Mouse (Mus musculus): ENCODE measurements around the gene Ccdc146.
"Not testable (repeated sequence)": the region's sequence is repeated elsewhere in the genome, so short reads cannot be mapped to it uniquely, and the experiment has no call there.

The Ccdc146 gene

DNA sequence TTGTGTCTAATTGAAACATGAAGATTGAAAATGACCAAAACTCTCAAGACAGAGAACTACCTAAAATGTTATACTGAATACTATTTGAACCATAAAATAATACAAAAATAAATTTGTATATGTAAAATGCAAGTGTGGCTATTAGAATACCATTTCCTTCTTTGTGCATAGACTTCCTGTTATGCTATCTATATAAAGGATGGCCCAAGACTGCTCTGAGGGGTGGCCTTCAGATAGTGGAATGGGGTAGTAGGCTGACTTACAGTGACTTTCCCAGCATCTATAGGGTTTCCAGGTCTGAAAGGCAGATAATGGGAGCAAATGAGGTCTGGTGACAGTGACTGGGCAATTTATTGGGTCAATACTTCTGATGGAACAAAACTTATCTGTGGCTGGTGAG lies 37.1 kb downstream of the Ccdc146 start:
- no peak for DNase-seq (ENCODE audit: extremely low spot score, low spot score)

DNA sequence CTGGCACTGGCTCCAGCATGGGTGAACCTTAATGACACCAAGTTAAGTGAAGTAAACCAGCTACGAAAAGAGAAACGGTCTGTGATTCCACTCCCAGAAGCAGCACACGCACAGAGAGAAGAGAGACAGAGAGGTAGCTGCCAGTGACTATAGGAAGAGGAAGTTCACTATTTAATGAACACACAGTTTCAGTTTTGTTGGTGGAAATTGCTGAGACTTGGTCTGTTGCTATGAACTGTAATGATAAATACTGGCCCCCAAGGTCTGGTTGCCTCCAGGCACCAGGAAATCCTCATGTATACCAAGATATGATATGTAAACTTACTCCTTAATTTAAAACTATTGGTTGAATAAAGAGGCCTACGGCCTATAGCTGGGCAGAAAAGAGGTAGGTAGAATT lies 38.0 kb downstream of the Ccdc146 start:
- DNase-seq (ENCODE audit: extremely low spot score, low spot score): no peak

DNA sequence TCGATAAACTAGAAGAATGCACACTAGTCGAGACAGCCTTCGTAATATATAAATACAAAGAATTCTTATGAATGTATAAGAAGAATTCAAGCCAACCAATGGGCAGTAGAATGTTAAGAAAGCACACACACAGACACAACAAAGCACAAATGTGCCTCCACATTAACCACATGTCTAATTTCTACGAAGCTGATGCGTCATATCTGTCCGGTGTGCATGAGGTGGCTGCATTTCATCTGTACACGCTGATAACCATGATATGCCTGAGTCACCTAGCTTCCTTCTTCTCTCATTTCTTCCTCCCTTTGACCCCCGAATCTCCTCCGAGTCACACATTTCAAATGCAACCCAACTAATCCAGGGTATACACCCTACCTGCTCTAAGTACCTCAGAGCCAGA lies 39.5 kb downstream of the Ccdc146 start:
- no peak for DNase-seq (ENCODE audit: extremely low spot score, low spot score)

DNA sequence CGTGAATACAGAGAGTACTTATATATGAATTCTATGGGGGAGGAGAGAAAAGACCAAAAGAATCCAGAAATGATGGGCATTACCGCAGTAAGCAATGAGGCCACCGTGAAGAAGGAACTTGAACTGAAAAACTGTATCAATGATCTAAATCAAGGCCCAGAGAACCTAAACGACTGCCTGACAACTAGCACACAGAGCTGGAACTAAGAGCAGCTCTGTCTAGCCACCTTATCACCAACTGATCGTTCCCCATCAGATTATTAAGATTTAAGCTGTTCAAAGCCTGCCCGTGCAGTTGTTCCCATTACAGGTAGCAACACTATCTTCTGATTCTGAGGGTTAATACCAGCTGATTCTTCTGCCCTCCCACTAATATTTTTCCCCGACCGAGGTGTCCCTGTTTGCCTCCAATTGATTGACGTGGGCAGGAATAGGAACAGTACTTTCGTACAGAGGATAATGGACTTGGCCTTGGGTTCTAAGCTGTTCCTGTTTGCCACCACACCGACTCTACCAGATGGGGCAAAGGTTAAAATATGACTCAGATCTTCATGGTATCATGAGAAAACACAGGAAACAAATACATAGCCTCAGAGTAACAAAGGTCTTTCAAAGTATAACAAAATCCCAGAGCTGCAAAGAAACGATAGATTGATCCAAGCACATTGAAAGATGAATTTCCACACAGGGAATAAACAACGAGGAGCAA lies 40.1 kb downstream of the Ccdc146 start:
- no peak for DNase-seq (ENCODE audit: extremely low spot score, low spot score)

DNA sequence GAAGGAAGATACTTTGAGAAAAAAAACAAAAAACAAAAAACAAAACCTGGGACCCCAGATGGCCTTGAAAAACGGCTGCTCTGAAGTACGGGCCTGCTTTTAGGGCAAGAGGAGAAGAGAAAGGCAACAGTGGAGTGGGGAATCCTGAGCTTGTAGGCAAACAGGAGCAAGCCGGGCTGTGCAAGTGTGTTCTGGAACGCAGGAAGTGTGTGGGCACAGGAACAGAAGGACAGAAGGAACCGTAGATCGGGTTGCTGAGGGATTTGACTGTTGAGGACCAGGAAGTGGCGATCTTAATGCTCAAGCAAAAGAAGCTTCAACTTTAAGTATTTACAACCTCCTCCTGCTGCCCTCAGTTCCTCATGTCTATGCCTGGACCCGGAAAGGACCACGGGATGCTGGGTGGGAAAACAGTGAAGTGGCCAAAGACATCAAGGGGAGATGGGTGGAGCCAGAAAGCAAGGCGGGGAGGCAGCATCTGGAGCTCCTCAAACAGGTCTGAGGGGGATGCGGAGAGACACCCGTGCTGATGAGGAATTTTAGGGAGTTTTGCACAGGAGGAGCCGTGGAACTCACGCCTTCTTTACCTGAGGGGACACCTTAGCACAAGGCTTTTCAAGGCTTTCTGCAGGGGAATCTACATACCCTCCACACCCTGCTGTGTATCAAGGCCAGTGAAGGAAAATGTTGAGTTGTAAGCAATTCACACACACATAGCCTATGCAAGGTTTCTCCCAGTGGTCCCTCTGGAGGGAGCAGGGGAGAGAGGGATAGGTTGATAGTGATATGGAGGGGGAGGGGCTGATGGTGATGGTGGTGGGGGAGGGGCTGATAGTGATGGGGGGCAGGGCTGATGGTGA lies 40.9 kb downstream of the Ccdc146 start:
- DNase-seq (ENCODE audit: extremely low spot score, low spot score): no peak

DNA sequence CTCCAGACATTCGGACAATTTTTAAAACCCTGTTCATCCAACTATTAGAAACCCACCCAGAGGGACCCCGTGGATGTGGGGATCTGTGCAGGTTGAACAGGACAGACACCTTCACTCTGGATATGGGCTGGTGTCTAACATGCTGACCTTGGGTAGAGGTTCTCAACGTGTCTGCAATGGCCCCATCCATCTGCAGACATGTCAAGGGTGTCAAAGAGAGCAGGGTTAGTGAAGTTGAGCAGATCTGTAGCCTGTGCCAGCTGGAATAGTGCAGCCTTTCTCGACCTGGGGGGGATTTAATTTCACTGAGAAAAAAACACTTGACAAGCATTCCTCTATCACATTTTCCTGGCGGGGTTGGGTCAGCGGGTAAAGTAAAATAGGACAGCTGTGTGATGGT lies 41.8 kb downstream of the Ccdc146 start:
- DNase-seq (ENCODE audit: extremely low spot score, low spot score): no peak

DNA sequence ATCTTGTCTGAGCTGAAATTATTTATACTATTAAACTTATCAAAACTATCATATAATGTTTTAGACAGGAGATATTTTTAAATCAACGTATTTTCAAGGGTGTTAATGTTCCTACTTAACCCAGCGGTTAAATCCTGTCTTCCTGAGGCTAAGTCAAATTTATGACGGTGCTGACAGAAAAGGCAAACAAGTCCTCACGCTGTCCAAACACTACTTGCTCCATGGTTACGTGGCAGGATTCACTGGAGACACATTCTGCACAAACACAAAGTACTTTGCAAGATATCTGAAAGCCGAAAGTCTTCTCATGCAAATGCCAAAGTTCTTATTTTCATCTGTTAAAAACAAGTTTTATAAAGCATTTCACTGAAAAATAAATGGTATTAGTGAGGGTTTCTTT lies 42.5 kb downstream of the Ccdc146 start:
- no peak for DNase-seq (ENCODE audit: extremely low spot score, low spot score)

DNA sequence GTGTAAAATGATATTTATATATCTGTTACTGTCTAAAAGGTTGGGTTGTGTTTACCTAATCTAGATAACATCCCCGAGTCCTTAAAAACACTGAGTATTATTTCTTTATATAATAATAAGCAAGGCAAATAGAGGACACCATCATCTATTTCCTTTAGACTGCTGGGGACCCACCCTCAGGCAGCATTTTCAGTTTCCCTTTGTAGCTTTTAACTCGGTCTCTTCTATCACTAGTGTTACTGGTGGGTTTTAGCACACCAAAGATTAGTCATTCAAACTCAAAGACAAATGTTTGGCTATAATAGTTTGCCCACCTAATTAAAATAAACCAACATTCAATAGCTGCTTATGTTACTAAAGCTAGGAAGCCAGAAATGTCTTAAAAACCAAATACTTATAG lies 46.1 kb downstream of the Ccdc146 start:
- no peak for DNase-seq (ENCODE audit: extremely low spot score, low spot score)

DNA sequence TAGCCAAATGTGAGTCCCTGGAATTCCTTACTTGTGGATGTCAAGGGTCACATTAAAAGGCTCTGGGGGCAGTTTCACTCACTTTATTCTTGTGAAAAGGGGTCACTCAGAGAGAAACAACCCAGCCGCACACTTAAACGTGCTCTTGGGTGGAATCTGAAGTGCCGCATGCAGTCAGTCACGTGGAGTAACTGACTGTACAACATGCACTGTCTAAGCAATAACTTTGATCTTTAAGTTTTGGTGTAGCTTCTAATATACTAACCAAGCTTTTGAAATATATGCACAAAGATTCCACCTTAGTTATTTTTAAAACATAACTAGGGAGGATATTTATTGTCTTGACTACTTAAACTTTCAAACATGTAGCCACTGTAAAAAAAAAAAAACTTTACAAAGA lies 47.5 kb downstream of the Ccdc146 start:
- no peak for DNase-seq (ENCODE audit: extremely low spot score, low spot score)

DNA sequence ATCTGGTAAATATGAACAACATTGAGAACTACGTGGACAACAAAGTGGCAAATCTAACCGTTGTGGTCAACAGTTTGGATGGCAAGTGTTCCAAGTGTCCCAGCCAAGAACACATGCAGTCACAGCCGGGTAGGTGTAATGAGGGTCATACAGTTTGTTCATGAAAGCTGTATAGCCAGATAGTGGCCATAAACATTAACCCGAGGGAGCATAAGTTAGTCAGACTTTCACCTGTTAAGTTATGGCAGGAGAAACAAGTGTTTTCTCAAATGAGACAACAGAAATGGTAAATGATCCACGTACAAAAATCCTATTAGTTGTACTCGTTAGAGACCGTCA lies 51.3 kb downstream of the Ccdc146 start:
- no peak for DNase-seq (ENCODE audit: extremely low spot score, low spot score)

DNA sequence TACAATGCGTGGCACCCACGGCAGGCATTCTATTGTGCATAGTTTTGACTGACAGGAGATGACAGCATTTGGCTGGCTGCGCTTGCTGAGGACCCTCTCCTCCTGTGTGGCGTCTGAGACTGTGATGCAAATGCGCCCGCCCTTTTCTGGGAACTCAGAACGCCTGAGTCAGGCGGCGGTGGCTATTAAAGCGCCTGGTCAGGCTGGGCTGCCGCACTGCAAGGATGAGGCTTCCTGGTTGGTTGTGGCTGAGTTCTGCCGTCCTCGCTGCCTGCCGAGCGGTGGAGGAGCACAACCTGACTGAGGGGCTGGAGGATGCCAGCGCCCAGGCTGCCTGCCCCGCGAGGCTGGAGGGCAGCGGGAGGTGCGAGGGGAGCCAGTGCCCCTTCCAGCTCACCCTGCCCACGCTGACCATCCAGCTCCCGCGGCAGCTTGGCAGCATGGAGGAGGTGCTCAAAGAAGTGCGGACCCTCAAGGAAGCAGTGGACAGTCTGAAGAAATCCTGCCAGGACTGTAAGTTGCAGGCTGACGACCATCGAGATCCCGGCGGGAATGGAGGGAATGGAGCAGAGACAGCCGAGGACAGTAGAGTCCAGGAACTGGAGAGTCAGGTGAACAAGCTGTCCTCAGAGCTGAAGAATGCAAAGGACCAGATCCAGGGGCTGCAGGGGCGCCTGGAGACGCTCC lies 51.8 kb downstream of the Ccdc146 start, which contains the start of gene Fgl2:
Fgl2 (plus strand) TSS at position 150 of the 687 bp plus-strand sequence.
- peak; percentile 73 for DNase-seq (ENCODE audit: extremely low spot score, low spot score)

DNA sequence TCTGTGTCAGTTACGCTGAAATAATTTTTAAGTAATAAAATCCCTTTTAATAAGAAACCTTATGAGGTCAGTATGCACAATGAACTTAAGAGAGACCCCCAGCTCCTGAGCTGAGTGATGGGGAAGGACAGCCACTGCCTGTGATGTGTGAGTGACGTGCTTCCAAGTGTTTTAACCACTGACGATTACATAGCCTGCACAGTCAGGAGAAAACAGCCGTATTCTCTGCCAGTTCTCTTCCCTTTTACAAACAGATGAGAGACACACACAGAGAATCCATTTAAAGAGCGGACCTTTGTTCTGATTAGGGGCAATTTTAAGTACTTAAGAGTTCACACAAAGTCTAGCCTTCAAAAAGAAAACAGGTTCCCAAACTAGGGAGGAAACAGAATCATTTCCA lies 52.6 kb downstream of the Ccdc146 start:
- no peak for DNase-seq (ENCODE audit: extremely low spot score, low spot score)

DNA sequence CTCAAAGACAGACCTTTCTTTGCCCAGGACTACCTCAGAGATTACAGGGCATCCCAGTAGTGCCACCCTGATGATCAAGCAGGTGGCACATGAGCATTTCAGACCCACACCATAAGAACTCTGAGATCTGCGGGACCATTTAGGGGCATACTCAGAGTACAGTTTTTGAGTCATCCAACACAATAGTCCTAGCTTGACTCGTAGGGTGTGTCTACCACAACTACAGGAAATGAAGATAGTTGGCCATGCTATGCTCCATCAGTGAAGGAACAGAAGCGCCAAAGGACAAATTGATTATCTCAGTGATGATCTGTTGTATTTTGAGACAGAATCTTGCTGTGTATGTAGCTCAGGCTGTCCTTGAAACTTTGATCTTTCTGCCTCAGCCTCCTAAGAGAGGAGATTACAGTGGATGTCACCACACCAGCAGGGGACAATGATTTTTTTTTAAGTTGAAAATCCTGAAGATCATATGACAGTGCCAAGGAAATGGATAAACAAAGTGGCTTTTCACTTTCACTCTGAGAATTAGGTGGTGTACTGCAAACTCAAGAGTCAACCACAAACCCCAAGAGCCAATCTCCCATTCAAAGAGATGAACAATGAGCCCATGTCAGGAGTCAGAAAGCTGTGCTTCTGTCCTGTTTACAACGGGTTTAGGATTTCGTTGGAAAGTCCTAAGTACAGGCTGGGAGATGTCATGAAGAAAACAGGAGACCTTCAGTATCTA lies 54.1 kb downstream of the Ccdc146 start:
- DNase-seq (ENCODE audit: extremely low spot score, low spot score): no peak

DNA sequence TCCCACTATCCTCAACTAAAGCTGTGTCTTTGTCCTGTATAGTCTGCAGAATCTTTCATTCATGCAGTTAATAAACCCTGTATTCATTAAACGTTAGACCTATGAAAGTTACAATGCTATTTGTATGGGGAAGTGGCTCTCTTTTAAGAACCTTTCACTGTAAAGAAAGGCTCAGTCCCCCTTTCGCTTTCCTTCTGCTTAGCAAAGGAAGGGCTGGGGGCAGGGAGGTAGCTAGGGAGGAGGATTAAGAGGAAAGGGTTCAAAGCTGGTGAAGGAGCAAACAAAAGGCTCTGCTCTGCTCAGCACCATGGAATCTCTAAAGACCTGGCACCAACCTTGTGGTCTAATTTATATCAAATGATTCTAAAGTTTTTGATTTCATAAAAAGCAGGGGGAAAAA lies 57.0 kb downstream of the Ccdc146 start:
- DNase-seq (ENCODE audit: extremely low spot score, low spot score): no peak

DNA sequence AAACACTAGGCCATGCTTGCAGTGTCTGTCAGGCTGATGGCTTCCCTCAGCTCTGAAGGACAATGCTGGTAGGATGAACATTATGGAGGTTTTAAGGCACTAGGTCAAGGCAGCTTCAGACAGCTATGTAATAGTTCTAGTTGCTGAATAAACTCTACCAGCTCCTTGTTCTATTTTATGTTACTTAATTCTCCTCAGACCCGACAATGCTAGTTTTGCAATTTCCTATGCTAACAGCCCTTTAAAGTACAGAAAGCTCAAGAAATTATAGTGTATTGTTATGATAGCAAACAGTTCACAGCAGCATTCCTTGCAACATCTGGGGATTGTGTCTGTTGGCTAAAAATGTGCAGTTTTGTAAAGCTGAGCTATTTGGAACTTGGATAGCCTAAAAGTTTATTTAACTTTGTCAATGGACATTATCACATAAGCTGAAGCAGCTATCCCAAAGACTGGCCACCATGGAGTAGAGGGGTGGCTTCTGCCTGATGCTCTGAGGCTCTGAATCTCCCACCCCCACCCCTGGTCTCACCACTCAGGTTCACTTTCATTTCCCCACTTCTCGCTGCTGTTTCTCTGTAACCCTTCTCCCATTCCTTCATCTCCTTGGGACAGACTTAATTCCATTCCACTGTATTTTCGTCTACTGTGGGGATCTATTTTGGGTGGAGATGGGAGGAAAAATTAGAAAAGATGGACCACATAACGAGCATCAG lies 58.0 kb downstream of the Ccdc146 start:
- no peak for DNase-seq (ENCODE audit: extremely low spot score, low spot score)

DNA sequence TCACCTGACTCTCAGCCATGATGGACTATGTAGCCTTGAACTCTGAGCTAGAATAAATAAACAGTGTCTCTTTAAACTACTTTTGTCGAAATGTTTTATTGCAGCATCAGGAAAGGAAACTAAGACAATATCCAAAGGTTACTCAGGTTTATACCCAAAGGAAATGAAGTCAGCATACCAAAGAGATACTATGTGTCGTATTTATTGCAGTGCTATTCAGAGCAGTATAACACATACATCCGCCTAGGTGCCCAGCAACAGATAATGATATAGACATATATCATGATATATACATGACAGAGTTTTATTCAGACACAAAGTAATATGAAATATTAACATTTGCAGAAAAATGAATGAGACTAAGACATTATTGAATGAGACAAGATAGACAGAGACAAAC lies 61.1 kb downstream of the Ccdc146 start:
- no peak for DNase-seq (ENCODE audit: extremely low spot score, low spot score)

DNA sequence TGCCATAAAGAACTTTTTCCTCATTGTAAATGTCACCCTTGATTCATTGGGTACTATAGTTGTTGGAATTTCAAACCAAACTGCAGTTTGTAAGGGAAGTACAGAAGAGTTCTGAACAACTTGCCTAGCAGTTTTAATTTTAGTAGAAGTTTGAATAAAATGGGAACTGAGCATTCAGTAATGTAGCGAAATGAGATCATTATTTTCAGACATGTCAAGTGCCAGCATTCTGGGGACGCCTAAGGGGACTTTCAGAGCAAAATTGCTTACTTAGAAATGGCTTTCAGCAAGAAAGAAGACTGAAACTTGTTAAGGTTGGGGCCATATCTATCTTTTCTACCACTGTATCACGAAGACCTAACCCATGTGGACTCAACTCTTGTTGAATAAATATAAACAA lies 65.8 kb downstream of the Ccdc146 start:
- DNase-seq (ENCODE audit: extremely low spot score, low spot score): no peak

DNA sequence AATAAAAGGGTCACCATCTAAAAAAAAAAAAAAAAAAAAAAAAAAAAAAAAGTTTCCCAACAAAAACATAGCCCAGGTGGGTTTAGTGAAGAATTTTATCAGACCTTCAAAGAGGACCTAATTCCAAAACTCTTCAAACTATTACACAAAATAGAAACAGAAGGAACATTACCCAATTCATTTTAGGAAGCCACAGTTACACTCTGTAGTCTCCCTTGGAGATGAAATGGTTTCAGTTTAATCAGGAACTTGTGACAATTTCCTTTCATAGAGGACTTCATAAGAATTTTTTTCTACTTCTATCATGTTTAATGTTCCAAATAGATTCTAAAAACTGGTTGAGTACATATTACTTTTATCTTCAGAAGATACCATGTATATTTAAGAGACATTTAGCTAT lies 72.8 kb downstream of the Ccdc146 start:
- DNase-seq (ENCODE audit: extremely low spot score, low spot score): no peak

DNA sequence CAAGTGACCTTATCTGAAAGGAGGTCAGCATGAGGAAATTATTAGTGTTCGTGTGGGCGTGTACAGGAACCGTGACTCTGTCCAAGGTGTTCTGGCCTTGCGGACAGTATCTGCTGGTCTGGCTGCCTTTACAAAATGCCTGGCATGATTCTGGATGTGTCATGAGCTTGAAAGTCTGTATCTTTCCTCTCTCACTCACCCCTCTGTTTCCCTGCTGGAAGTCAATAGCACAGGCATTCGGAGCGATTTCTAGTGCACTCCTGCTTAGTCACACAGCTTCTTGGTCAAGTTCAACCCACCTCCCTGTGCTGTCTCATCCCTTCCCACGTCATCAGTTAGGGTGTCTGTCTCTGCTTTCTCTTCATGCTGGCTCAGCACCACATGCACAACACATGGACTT lies 76.1 kb downstream of the Ccdc146 start:
- no peak for DNase-seq (ENCODE audit: extremely low spot score, low spot score)

DNA sequence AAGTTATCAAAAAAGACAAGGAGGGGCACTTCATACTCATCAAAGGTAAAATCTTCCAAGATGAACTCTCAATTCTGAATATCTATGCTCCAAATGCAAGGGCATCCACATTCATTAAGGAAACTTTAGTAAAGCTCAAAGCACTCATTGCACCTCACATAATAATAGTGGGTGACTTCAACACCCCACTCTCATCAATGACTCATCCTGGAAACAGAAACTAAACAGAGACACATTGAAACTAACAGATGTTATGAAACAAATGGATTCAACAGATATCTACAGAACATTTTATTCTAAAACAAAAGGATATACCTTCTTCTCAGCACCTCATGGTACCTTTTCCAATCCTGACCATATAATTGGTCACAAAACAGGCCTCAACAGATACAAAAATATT lies 82.2 kb downstream of the Ccdc146 start:
- DNase-seq (ENCODE audit: extremely low spot score, low spot score): not testable (repeated sequence)

DNA sequence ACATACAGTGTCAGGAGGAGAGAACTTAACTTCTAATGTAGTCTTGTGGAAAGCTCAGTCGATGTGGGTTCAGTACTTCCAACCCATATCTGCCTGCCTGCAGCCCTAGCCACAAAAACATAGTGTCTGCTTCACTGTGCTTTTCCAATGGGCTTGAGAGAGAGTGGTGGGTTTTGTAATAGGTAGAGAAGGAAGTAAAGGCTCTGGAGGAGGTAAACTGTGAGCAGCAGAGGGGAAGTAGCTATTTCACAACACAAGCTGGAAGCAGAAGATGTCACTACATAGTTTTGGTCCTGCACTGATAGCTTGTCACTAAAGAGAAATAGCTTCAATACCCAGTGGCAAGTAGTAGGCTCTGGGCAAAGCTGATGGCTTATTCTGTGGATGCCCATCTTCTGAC lies 92.4 kb downstream of the Ccdc146 start:
- DNase-seq (ENCODE audit: extremely low spot score, low spot score): no peak
